Mouse (Mus musculus): Measurements from ENCODE around the gene Kalrn. TPM values are rescaled to one million over a fixed set of nuclear protein-coding genes. Genes with fewer than 3 reads are reported as not detected.
A peak's percentile ranks its signal among the peaks of the same experiment; 100 is the strongest.

Kalrn gene
- polyA plus RNA-seq, 1 experiment: 309 TPM

GRCm38 (mm10) chr16:34076101-34076500, 497.2 kb downstream of the Kalrn start:
- Histone ChIP-seq H3K4me3 (replicated peaks) (peak overlapping the region; percentile 78), H3K4me1 (peaks cover 96% of the 10 kb centered on the region), H3K36me3 (replicated peaks; ENCODE audit: low read length) (peaks cover 92% of the 10 kb centered on the region), H3K27me3 (replicated peaks) (no peaks in the 10 kb centered on the region), H3K9me3 (no peaks in the 10 kb centered on the region)
- no peak for TF ChIP-seq FLI1 (IDR thresholded peaks at IDR 0.05; ENCODE audit: low read length)
- TF ChIP-seq GATA1 (IDR thresholded peaks at IDR 0.05; ENCODE audit: borderline replicate concordance, low read length): no peak

DNA sequence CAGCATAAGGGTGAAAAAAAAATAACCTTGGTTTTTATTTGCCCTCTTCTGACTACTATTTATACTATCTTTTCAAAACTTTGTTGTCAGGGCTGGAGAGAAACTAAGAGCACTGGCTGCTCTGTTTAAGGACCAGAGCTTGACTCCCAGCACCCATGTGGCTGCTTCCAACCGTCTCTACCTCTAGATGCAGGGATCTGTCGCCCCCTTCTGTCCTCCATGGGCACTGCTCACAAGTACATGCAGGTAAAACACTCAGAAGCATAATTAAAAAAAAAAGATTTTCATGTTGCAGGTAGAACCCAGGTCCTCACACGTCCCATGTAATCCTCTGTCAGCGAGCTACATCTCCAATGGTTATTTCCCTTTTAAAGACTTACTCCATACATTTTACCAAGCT, 499.4 kb downstream of the Kalrn start:
- no peak overlapping the region for H3K4me3 ChIP-seq (replicated peaks)
- peaks cover 96% of the 10 kb centered on the region for H3K4me1 ChIP-seq
- no peaks in the 10 kb centered on the region for H3K9me3 ChIP-seq
- H3K36me3 ChIP-seq (replicated peaks; ENCODE audit: low read length): peaks cover 92% of the 10 kb centered on the region
- TF ChIP-seq FLI1 (IDR thresholded peaks at IDR 0.05; ENCODE audit: low read length): no peak
- no peak for TF ChIP-seq GATA1 (IDR thresholded peaks at IDR 0.05; ENCODE audit: borderline replicate concordance, low read length)
- no peaks in the 10 kb centered on the region for H3K27me3 ChIP-seq (replicated peaks)

DNA sequence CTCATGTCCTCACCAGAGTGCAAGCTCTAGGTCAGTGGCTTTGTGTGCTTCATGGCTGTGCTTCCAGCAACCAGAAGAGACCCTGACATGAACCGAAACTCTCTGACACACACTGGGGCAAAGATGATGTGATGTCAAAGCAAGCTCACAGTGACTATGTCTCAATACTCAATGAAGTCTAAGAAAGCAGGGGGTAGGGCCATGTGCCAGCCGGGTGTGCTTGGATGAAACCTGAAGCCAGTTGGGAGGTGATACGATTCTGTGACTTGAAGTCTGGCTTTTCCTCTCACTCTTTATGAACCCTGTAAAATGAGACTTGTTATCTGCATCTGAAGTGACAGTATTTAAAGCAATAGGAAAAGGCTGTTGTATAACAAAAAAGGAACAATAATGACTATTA, 501.2 kb downstream of the Kalrn start:
- TF ChIP-seq GATA1 (IDR thresholded peaks at IDR 0.05; ENCODE audit: borderline replicate concordance, low read length) (no peak), FLI1 (IDR thresholded peaks at IDR 0.05; ENCODE audit: low read length) (no peak)

GRCm38 (mm10) chr16:34071223-34071825, 502.0 kb downstream of the Kalrn start:
- Histone ChIP-seq H3K4me1 (peaks cover 96% of the 10 kb centered on the region), H3K36me3 (replicated peaks; ENCODE audit: low read length) (peaks cover 87% of the 10 kb centered on the region), H3K9me3 (no peaks in the 10 kb centered on the region), H3K27me3 (replicated peaks) (no peaks in the 10 kb centered on the region), H3K4me3 (replicated peaks) (peak overlapping the region; percentile 18)
- TF ChIP-seq GATA1 (IDR thresholded peaks at IDR 0.05; ENCODE audit: borderline replicate concordance, low read length) (no peak), FLI1 (IDR thresholded peaks at IDR 0.05; ENCODE audit: low read length) (no peak)

More for the DNA sequence above, 501.2 kb downstream of the Kalrn start:
- H3K36me3 ChIP-seq (replicated peaks; ENCODE audit: low read length): peaks cover 91% of the 10 kb centered on the region
- H3K9me3 ChIP-seq: no peaks in the 10 kb centered on the region
- peak overlapping the region; percentile 29 for H3K4me3 ChIP-seq (replicated peaks)
- peaks cover 95% of the 10 kb centered on the region for H3K4me1 ChIP-seq
- no peaks in the 10 kb centered on the region for H3K27me3 ChIP-seq (replicated peaks)

- H3K4me3 ChIP-seq (replicated peaks): no peak overlapping the region
- no peaks in the 10 kb centered on the region for H3K27me3 ChIP-seq (replicated peaks)
- peaks cover 96% of the 10 kb centered on the region for H3K4me1 ChIP-seq
- TF ChIP-seq GATA1 (IDR thresholded peaks at IDR 0.05; ENCODE audit: borderline replicate concordance, low read length): no peak
- no peak for TF ChIP-seq FLI1 (IDR thresholded peaks at IDR 0.05; ENCODE audit: low read length)
- no peaks in the 10 kb centered on the region for H3K9me3 ChIP-seq
- H3K36me3 ChIP-seq (replicated peaks; ENCODE audit: low read length): peaks cover 87% of the 10 kb centered on the region
These were observed 503.9 kb downstream of the Kalrn start for GRCm38 (mm10) chr16:34069481-34069880.

DNA sequence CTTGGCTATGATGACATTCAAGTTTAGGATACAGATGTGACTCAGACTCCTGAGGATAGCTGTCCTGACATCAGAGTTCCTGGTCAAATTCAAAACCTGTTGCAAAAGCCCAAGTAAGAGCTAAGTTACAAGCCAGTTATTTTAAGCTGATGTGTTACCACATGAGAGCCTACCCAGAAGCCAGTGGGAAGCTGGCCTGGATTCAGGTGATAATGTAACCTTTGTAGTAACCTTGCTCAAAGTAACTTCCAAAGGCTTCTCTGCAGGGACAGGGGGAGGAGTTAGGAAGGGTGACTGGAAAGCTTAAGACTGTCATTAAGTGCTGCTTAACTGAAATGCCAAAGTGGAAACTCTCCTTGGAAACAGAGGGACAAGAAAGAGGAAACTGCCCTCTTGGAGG, 506.4 kb downstream of the Kalrn start:
- Histone ChIP-seq H3K27me3 (replicated peaks) (no peaks in the 10 kb centered on the region), H3K9me3 (no peaks in the 10 kb centered on the region), H3K4me1 (peaks cover 98% of the 10 kb centered on the region), H3K36me3 (replicated peaks; ENCODE audit: low read length) (peaks cover 86% of the 10 kb centered on the region), H3K4me3 (replicated peaks) (no peak overlapping the region)
- TF ChIP-seq GATA1 (IDR thresholded peaks at IDR 0.05; ENCODE audit: borderline replicate concordance, low read length): no peak
- no peak for TF ChIP-seq FLI1 (IDR thresholded peaks at IDR 0.05; ENCODE audit: low read length)

DNA sequence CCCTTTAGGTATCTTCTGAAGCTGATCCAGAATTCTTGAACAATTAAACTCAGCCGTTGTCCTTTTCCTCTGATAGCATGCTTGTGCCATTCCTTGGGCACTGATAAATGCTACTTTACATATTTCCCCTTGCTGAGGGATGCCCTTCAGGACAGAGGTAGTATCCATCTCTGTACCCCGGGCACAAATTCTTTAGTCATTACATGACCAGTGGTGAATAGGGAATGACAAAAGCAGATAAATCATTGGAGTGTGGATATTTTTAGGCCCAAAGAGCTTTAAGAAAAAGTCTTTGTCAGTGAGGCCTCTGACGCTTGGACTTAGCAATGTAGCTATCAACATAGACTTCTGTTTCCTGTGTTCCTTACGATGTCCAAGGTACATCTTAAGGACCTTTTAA, 507.0 kb downstream of the Kalrn start:
- Histone ChIP-seq H3K9me3 (no peaks in the 10 kb centered on the region), H3K4me1 (peaks cover 98% of the 10 kb centered on the region), H3K4me3 (replicated peaks) (peak overlapping the region; percentile 82), H3K36me3 (replicated peaks; ENCODE audit: low read length) (peaks cover 85% of the 10 kb centered on the region), H3K27me3 (replicated peaks) (no peaks in the 10 kb centered on the region)
- no peak for TF ChIP-seq FLI1 (IDR thresholded peaks at IDR 0.05; ENCODE audit: low read length)
- TF ChIP-seq GATA1 (IDR thresholded peaks at IDR 0.05; ENCODE audit: borderline replicate concordance, low read length): peak; percentile 44; the same call in 1 of the 3 replicates

- Histone ChIP-seq H3K27me3 (replicated peaks) (no peaks in the 10 kb centered on the region), H3K9me3 (no peaks in the 10 kb centered on the region), H3K4me1 (peaks cover 99% of the 10 kb centered on the region), H3K4me3 (replicated peaks) (no peak overlapping the region), H3K36me3 (replicated peaks; ENCODE audit: low read length) (peaks cover 87% of the 10 kb centered on the region)
- TF ChIP-seq FLI1 (IDR thresholded peaks at IDR 0.05; ENCODE audit: low read length) (no peak), GATA1 (IDR thresholded peaks at IDR 0.05; ENCODE audit: borderline replicate concordance, low read length) (no peak)
These were observed 510.0 kb downstream of the Kalrn start for GRCm38 (mm10) chr16:34063313-34063712.

DNA sequence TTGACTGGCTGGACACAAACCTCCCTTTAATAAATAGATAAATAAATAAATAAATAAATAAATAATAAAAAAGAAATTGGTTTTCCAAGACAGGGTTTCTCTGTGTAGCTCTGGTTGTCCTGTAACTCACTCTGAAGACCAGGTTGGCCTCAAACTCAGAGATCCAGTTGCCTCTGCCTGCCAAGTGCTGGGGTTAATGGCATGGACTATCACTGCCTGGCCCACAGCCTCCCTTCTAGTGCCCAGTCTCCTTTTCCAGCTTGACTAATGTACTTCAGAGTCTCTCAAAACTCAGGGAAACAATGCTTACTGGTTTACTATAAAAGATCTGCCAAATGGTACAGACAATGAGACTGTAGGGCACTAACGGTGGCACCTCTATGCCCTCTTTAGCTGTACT, 511.7 kb downstream of the Kalrn start:
- Histone ChIP-seq H3K4me3 (replicated peaks) (no peak overlapping the region), H3K4me1 (peaks cover 99% of the 10 kb centered on the region), H3K36me3 (replicated peaks; ENCODE audit: low read length) (peaks cover 90% of the 10 kb centered on the region), H3K9me3 (no peaks in the 10 kb centered on the region), H3K27me3 (replicated peaks) (no peaks in the 10 kb centered on the region)
- TF ChIP-seq FLI1 (IDR thresholded peaks at IDR 0.05; ENCODE audit: low read length) (no peak), GATA1 (IDR thresholded peaks at IDR 0.05; ENCODE audit: borderline replicate concordance, low read length) (no peak)

DNA sequence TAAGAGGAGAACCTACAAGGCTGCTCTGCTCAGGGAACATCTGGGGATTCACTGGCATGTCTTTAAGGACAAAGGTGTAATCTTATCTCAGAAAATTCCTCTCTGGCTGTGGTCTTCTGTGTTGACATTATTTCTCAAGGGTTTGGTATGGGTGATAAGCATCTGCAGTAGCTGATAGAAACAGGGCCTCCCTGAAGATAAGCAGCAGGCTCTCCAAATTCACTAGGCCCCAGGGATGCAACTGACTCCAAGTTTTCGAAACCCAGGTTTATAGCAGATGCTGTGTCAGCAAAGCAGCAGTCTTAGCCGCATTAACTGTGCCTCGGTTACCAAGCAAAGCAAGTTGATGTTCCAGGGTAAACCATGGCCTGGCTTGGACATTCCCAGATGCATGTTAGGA, 514.7 kb downstream of the Kalrn start:
- TF ChIP-seq GATA1 (IDR thresholded peaks at IDR 0.05; ENCODE audit: borderline replicate concordance, low read length) (no peak), FLI1 (IDR thresholded peaks at IDR 0.05; ENCODE audit: low read length) (no peak)

More for the DNA sequence above, 514.7 kb downstream of the Kalrn start:
- no peaks in the 10 kb centered on the region for H3K27me3 ChIP-seq (replicated peaks)
- peaks cover 92% of the 10 kb centered on the region for H3K36me3 ChIP-seq (replicated peaks; ENCODE audit: low read length)
- peak overlapping the region; percentile 19 for H3K4me3 ChIP-seq (replicated peaks)
- H3K4me1 ChIP-seq: peaks cover 100% of the 10 kb centered on the region
- H3K9me3 ChIP-seq: no peaks in the 10 kb centered on the region

Data from megakaryocyte, embryonic 14.5 days (primary cell).